In the genomic region with DNA sequence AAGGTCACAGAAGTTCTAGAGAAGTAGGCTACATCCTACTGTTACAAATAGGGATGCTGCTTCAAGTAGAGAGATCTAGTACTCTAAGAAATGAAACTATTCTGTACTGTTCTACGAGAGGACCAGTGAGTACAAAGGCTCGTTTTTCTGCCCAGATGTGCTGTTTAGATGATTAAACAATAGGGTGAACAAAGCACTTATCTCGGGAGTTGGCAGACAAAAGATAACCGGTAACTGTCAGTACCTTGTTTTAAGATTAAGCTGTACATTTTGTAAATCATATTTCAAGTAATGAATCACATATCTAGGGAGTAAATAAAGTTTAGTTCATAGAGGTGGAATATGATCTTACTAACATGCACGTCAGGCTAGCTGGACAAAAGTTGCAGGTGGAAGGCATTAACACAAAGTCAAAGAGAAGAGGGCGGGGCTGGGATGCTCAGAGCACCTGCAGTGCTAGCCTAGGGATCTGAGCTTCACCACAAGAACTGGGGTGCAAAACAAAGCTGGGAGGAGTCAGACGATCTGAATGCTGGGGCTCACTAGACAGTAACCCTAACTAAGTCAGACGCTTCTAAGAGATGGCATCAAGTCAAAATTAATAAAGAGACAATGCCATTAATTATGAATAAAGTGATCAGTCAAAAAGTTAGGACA, we compare ENCODE assay signal across 17 mouse cellular contexts.
DNase-seq lines count a peak whose midpoint lies in the region; ATAC-seq and TF ChIP-seq lines count a peak whose summit lies in the region.
"Had no signal": no experiment of that assay in that cellular context is flagged by ENCODE, and none has a peak within 500 bp of the region (broad histone marks: within the 10 kb centered on the region; RNA-seq: fewer than 3 reads in every experiment).

No protein-coding gene starts in this region.

- DNase-seq in heart, postnatal 0 days (ENCODE audit: low spot score): no peak
- peak; percentile 38 for DNase-seq in MEL (ENCODE audit: low read depth, low spot score)
- DNase-seq in thymus, adult 2 months: peak; percentile 80
- no peak for DNase-seq in kidney, postnatal 10 days
- no peak for DNase-seq in gastrocnemius, postnatal 4 days (ENCODE audit: low spot score in 2 of 2)
- no peak for DNase-seq in forebrain, postnatal 0 days
- DNase-seq: cerebellum, adult 8-10 months; heart, adult 2 months; kidney, adult 8-10 months; kidney, postnatal 36 days; lung, adult 2 months; right cerebral cortex, adult 18-20 months; spleen, adult 18-20 months had no signal

- 0 out of 2 replicates have a peak overlapping the region, but pooled peaks have one; percentile 60 for H3K4me2 ChIP-seq in heart, postnatal 0 days (ENCODE audit: low read depth, low read length)
- no peak overlapping the region for H3K4me2 ChIP-seq in heart, embryonic 11.5 days
- no peak overlapping the region for H3K4me2 ChIP-seq in forebrain, postnatal 0 days (ENCODE audit: low read depth)
- H3K4me2 ChIP-seq: forebrain, embryonic 12.5 days; hindbrain, embryonic 13.5 days; limb, embryonic 15.5 days had no signal

- peak overlapping the region; percentile 48; the same call in 1 of the 2 replicates for H3K27ac ChIP-seq in heart, postnatal 0 days (ENCODE audit: low read depth)
- H3K27ac ChIP-seq in heart, embryonic 11.5 days (ENCODE audit: low read depth, low read length): no peak overlapping the region
- H3K27ac ChIP-seq in MEL (ENCODE audit: control insufficient read depth, low read depth, low read length): no peak overlapping the region
- peak overlapping the region; percentile 26; the same call in 1 of the 2 replicates for H3K27ac ChIP-seq in thymus, adult 2 months (ENCODE audit: control insufficient read depth, insufficient read depth, low read length)
- no peak overlapping the region for H3K27ac ChIP-seq in forebrain, postnatal 0 days (ENCODE audit: low read depth, low read length)
- H3K27ac ChIP-seq: forebrain, embryonic 12.5 days; heart, adult 2 months; hindbrain, embryonic 13.5 days; limb, embryonic 15.5 days had no signal

- no peak for ATAC-seq in heart, postnatal 0 days (ENCODE audit: insufficient read depth, low read depth)
- no peak for ATAC-seq in heart, embryonic 11.5 days (replicated peaks; ENCODE audit: insufficient number of reproducible peaks, low FRiP score, low TSS enrichment)
- no peak for ATAC-seq in forebrain, postnatal 0 days

- no peak for TF ChIP-seq EP300 in heart, postnatal 0 days (IDR thresholded peaks at IDR 0.05; ENCODE audit: low read depth)
- TF ChIP-seq EP300 in MEL (IDR thresholded peaks at IDR 0.05; ENCODE audit: low read depth in 1 of 2, low read length in 2 of 2): peak; percentile 81 to 92

- no peak for TF ChIP-seq POLR2A in MEL (IDR thresholded peaks at IDR 0.05; ENCODE audit: control insufficient read depth in 1 of 2, insufficient read depth in 1 of 2, low read depth in 1 of 2, low read length in 2 of 2, poor library complexity in 1 of 2)
- no peak for TF ChIP-seq POLR2A in thymus, adult 2 months (IDR thresholded peaks at IDR 0.05; ENCODE audit: control insufficient read depth, extremely low read depth, insufficient read depth, low read length, poor library complexity)

- TF ChIP-seq RAD21 in MEL (IDR thresholded peaks at IDR 0.05; ENCODE audit: low read depth, low read length): no peak

- no peak for TF ChIP-seq CTCF in heart, postnatal 0 days (IDR thresholded peaks at IDR 0.05; ENCODE audit: low read depth)
- no peak for TF ChIP-seq CTCF in MEL (IDR thresholded peaks at IDR 0.05 in 2 of 3, conservative IDR thresholded peaks at IDR 0.05 in 1 of 3; ENCODE audit: control insufficient read depth in 1 of 3, insufficient read depth in 1 of 3, low read depth in 2 of 3, low read length in 3 of 3, poor library complexity in 1 of 3, severe bottlenecking in 1 of 3)
- TF ChIP-seq CTCF in thymus, adult 2 months (IDR thresholded peaks at IDR 0.05; ENCODE audit: borderline replicate concordance, control insufficient read depth, extremely low read depth, insufficient read depth, low read length, poor library complexity): no peak
- no peak for TF ChIP-seq CTCF in forebrain, postnatal 0 days (IDR thresholded peaks at IDR 0.05; ENCODE audit: low read depth)

- H3K9ac ChIP-seq in heart, postnatal 0 days (replicated peaks; ENCODE audit: low read depth, low read length): no peak overlapping the region
- no peak overlapping the region for H3K9ac ChIP-seq in heart, embryonic 11.5 days (ENCODE audit: low read depth, low read length)
- peak overlapping the region; percentile 5; the same call in 1 of the 2 replicates for H3K9ac ChIP-seq in MEL (ENCODE audit: control insufficient read depth, low read depth, low read length, poor library complexity, severe bottlenecking)
- H3K9ac ChIP-seq in forebrain, postnatal 0 days: no peak overlapping the region
- H3K9ac ChIP-seq: forebrain, embryonic 12.5 days; hindbrain, embryonic 13.5 days; limb, embryonic 15.5 days had no signal

- no peaks in the 10 kb centered on the region for H3K79me2 ChIP-seq in MEL (ENCODE audit: control insufficient read depth, insufficient read depth, low read length, poor library complexity)

- peaks cover 8% of the 10 kb centered on the region; the same call in 1 of the 2 replicates for H3K36me3 ChIP-seq in heart, postnatal 0 days (replicated peaks; ENCODE audit: control insufficient read depth, insufficient read depth, low read length)
- H3K36me3 ChIP-seq in heart, embryonic 11.5 days (ENCODE audit: control insufficient read depth, insufficient read depth, low read length): no peaks in the 10 kb centered on the region
- peaks cover 0 to 43% of the 10 kb centered on the region in 2 experiments; a peak in 2 of 4 replicates for H3K36me3 ChIP-seq in MEL (ENCODE audit: control insufficient read depth in 1 of 2, insufficient read depth in 2 of 2, low read length in 2 of 2)
- H3K36me3 ChIP-seq in thymus, adult 2 months (ENCODE audit: control insufficient read depth, insufficient read depth, low read length): no peaks in the 10 kb centered on the region
- peaks cover 3% of the 10 kb centered on the region; the same call in 1 of the 2 replicates for H3K36me3 ChIP-seq in forebrain, postnatal 0 days (ENCODE audit: insufficient read depth)
- H3K36me3 ChIP-seq: forebrain, embryonic 12.5 days had no signal

- WGBS in heart, postnatal 0 days: 67% methylated on average over 8 of the region's 8 CpGs
- WGBS in heart, embryonic 11.5 days (ENCODE audit: insufficient replicate concordance): 74% methylated on average over 8 of the region's 8 CpGs
- 8% methylated on average over 8 of the region's 8 CpGs for WGBS in thymus, adult 2 months
- WGBS in forebrain, postnatal 0 days: 69% methylated on average over 8 of the region's 8 CpGs

- H3K4me3 ChIP-seq in heart, postnatal 0 days (ENCODE audit: low read depth, low read length): no peak overlapping the region
- no peak overlapping the region for H3K4me3 ChIP-seq in heart, embryonic 11.5 days (ENCODE audit: low read depth, low read length)
- H3K4me3 ChIP-seq in MEL (ENCODE audit: control insufficient read depth in 1 of 2, insufficient read depth in 1 of 2, low read depth in 2 of 2, low read length in 2 of 2): no peak overlapping the region; a peak in 1 of 4 replicates
- H3K4me3 ChIP-seq in thymus, adult 2 months (ENCODE audit: control insufficient read depth, insufficient read depth, low read length): no peak overlapping the region
- no peak overlapping the region for H3K4me3 ChIP-seq in forebrain, postnatal 0 days (ENCODE audit: low read depth, low read length)
- H3K4me3 ChIP-seq: forebrain, embryonic 12.5 days; heart, adult 2 months; hindbrain, embryonic 13.5 days; limb, embryonic 15.5 days had no signal

- peaks cover 17% of the 10 kb centered on the region; the same call in 1 of the 2 replicates for H3K4me1 ChIP-seq in heart, postnatal 0 days (ENCODE audit: control insufficient read depth, insufficient read depth)
- H3K4me1 ChIP-seq in heart, embryonic 11.5 days (ENCODE audit: control insufficient read depth, insufficient read depth, low read length): peaks cover 14% of the 10 kb centered on the region
- peaks cover 12 to 40% of the 10 kb centered on the region in 2 experiments for H3K4me1 ChIP-seq in MEL (ENCODE audit: control insufficient read depth in 1 of 2, insufficient read depth in 2 of 2, low read length in 2 of 2)
- H3K4me1 ChIP-seq in thymus, adult 2 months (replicated peaks; ENCODE audit: control insufficient read depth, insufficient read depth, low read length): peaks cover 10% of the 10 kb centered on the region
- H3K4me1 ChIP-seq in forebrain, postnatal 0 days (ENCODE audit: insufficient read depth): no peaks in the 10 kb centered on the region
- H3K4me1 ChIP-seq: forebrain, embryonic 12.5 days; hindbrain, embryonic 13.5 days; limb, embryonic 15.5 days had no signal

- H3K9me3 ChIP-seq in heart, postnatal 0 days (replicated peaks; ENCODE audit: control insufficient read depth, low read length): no peaks in the 10 kb centered on the region
- no peaks in the 10 kb centered on the region for H3K9me3 ChIP-seq in heart, embryonic 11.5 days (replicated peaks; ENCODE audit: control insufficient read depth, low read length)
- no peaks in the 10 kb centered on the region for H3K9me3 ChIP-seq in MEL (replicated peaks; ENCODE audit: insufficient read depth, low read length)
- H3K9me3 ChIP-seq in forebrain, postnatal 0 days (ENCODE audit: low read length): no peaks in the 10 kb centered on the region
- H3K9me3 ChIP-seq: forebrain, embryonic 12.5 days; hindbrain, embryonic 13.5 days; limb, embryonic 15.5 days had no signal

- no peaks in the 10 kb centered on the region for H3K27me3 ChIP-seq in heart, postnatal 0 days (ENCODE audit: control insufficient read depth, insufficient read depth, low read length)
- no peaks in the 10 kb centered on the region for H3K27me3 ChIP-seq in heart, embryonic 11.5 days (ENCODE audit: control insufficient read depth, insufficient read depth, low read length)
- no peaks in the 10 kb centered on the region for H3K27me3 ChIP-seq in MEL (ENCODE audit: control insufficient read depth in 1 of 2, insufficient read depth in 2 of 2, low read length in 2 of 2)
- H3K27me3 ChIP-seq in thymus, adult 2 months (ENCODE audit: control insufficient read depth, insufficient read depth, low read length): no peaks in the 10 kb centered on the region
- H3K27me3 ChIP-seq in forebrain, postnatal 0 days (ENCODE audit: insufficient read depth, low read length): no peaks in the 10 kb centered on the region
- H3K27me3 ChIP-seq: forebrain, embryonic 12.5 days; hindbrain, embryonic 13.5 days; limb, embryonic 15.5 days had no signal

TF ChIP-seq in MEL, 35 proteins besides CTCF, POLR2A, EP300 and RAD21 (continues in another document):
- TF ChIP-seq POLR2AphosphoS5 (IDR thresholded peaks at IDR 0.05; ENCODE audit: borderline replicate concordance, low read depth, low read length): no peak
- TF ChIP-seq HCFC1 (IDR thresholded peaks at IDR 0.05; ENCODE audit: low read depth, low read length): no peak
- TF ChIP-seq TCF12 (IDR thresholded peaks at IDR 0.05; ENCODE audit: low read depth, low read length): peak; percentile 89
- TF ChIP-seq CHD2 (IDR thresholded peaks at IDR 0.05; ENCODE audit: low read length): no peak
- no peak for TF ChIP-seq UBTF (IDR thresholded peaks at IDR 0.05; ENCODE audit: borderline replicate concordance, insufficient read depth, low read depth, low read length)
- TF ChIP-seq TAL1 (IDR thresholded peaks at IDR 0.05; ENCODE audit: low read length): no peak
- no peak for TF ChIP-seq MYC (IDR thresholded peaks at IDR 0.05; ENCODE audit: low read depth, low read length)
- TF ChIP-seq USF1 (IDR thresholded peaks at IDR 0.05; ENCODE audit: low read depth, low read length): no peak

Comparison
In these comparisons a context has a peak if more than half of its experiments do, and no peak if none do; other contexts are left out.
1. H3K27ac ChIP-seq: peak in heart, postnatal 0 days (single experiment) and thymus, adult 2 months (single experiment); none in heart, embryonic 11.5 days (single experiment), MEL (single experiment) and forebrain, postnatal 0 days (single experiment).
2. DNase-seq: peak in MEL (single experiment) and thymus, adult 2 months (single experiment); none in heart, postnatal 0 days (single experiment), kidney, postnatal 10 days (single experiment), gastrocnemius, postnatal 4 days (0 of 2) and forebrain, postnatal 0 days (single experiment).